Mouse (Mus musculus) liver, embryonic 15.5 days (tissue): Measurements from ENCODE around the gene Pid1. TPM values are rescaled to one million over a fixed set of nuclear protein-coding genes. Genes with fewer than 3 reads are reported as not detected.

Experiments
- ATAC-seq: fragments of 200-750 bp; cut with Nextera tagmentation; 2 replicates; pipeline ENCODE4 v1.8.0; 2017; ENCODE audit warnings: moderate number of reproducible peaks, mild to moderate bottlenecking, moderate library complexity; ENCODE audit not compliant: insufficient read depth
- H3K27ac ChIP-seq: fragments of 300-500 bp; sonication (generic); replicated peaks from 2 replicates; pipeline ENCODE4 v1.5.1; 2015; ENCODE audit warnings: mild to moderate bottlenecking, inconsistent platforms
- H3K27me3 ChIP-seq: fragments of 300-500 bp; sonication (generic); 2 replicates; pipeline ENCODE4 v1.6.1; 2015; ENCODE audit warnings: mild to moderate bottlenecking, inconsistent platforms
- H3K36me3 ChIP-seq: fragments of 300-500 bp; sonication (generic); replicated peaks from 2 replicates; pipeline ENCODE4 v1.6.1; 2015; ENCODE audit warnings: moderate library complexity, mild to moderate bottlenecking, inconsistent platforms
- H3K4me1 ChIP-seq: fragments of 300-500 bp; sonication (generic); replicated peaks from 2 replicates; pipeline ENCODE4 v1.6.1; 2015; ENCODE audit warnings: inconsistent platforms
- H3K4me2 ChIP-seq: fragments of 300-500 bp; sonication (generic); 2 replicates; pipeline ENCODE4 v1.6.1; 2015; ENCODE audit warnings: moderate library complexity, mild to moderate bottlenecking, inconsistent platforms
- H3K4me3 ChIP-seq: fragments of 300-500 bp; sonication (generic); replicated peaks from 2 replicates; pipeline ENCODE4 v1.5.1; 2015; ENCODE audit warnings: mild to moderate bottlenecking, inconsistent platforms
- H3K9ac ChIP-seq: fragments of 300-500 bp; sonication (generic); 2 replicates; pipeline ENCODE4 v1.6.1; 2015; ENCODE audit warnings: moderate library complexity, mild to moderate bottlenecking, inconsistent platforms
- H3K9me3 ChIP-seq: fragments of 300-500 bp; sonication (generic); replicated peaks from 2 replicates; pipeline ENCODE4 v1.6.1; 2016; ENCODE audit warnings: inconsistent platforms
- WGBS: fragments of 180-500 bp; shearing (Covaris S2); methylation state at CpG from one replicate; pipeline ENCODE4 v1.1.7; 2015; ENCODE audit warnings: mixed read lengths; ENCODE audit not compliant: insufficient replicate concordance; 5-methylcytosine and 5-hydroxymethylcytosine counted together
- polyA plus RNA-seq: library from polyadenylated mRNA; unstranded; fragments of >200 nt; fragmentation: Nextera tagmentation; extraction: Ambion mirVana; gene quantifications from 2 replicates; pipeline ENCODE4 v1.2.1, GENCODE M21; 2015

Gene Pid1
- polyA plus RNA-seq, 1 experiment from 2014 or later: 19.9 TPM

- no peak overlapping the region for H3K4me2 ChIP-seq
- H3K9ac ChIP-seq: no peak overlapping the region
- WGBS: 35% methylated on average over 3 of the region's 3 CpGs
- no peaks in the 10 kb centered on the region for H3K36me3 ChIP-seq
- H3K4me3 ChIP-seq: no peak overlapping the region
- no peaks in the 10 kb centered on the region for H3K9me3 ChIP-seq
- ATAC-seq: no peak
- no peaks in the 10 kb centered on the region for H3K4me1 ChIP-seq
- H3K27me3 ChIP-seq: no peaks in the 10 kb centered on the region
- H3K27ac ChIP-seq: no peak overlapping the region
Measured at GRCm38 (mm10) chr1:84302788-84303187, 61.2 kb downstream of the Pid1 start.

DNA sequence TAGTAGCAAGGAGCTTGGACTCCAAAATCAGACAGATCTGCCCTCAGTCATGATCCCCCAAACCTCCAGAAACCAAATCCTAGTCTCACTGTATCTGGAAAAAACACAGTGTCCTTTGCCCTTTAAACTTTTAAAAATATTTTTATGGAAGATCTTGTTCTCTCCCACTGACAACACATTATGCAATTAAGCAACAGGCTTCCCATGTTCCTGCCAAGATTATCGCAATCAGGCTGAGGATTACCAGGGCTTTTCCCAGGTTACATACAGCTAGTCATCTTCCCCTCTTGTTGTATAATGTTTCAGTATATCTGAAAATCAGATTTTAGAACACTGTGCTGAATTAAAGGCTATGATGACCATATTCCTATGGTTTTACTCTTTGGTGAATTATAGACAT, 64.3 kb downstream of the Pid1 start:
- no peaks in the 10 kb centered on the region for H3K36me3 ChIP-seq
- H3K9ac ChIP-seq: no peak overlapping the region
- ATAC-seq: no peak
- H3K4me1 ChIP-seq: no peaks in the 10 kb centered on the region
- no peak overlapping the region for H3K4me3 ChIP-seq
- no peak overlapping the region for H3K4me2 ChIP-seq
- WGBS: 80% methylated on average over 1 of the region's 1 CpGs
- no peaks in the 10 kb centered on the region for H3K27me3 ChIP-seq
- no peak overlapping the region for H3K27ac ChIP-seq
- H3K9me3 ChIP-seq: no peaks in the 10 kb centered on the region

DNA sequence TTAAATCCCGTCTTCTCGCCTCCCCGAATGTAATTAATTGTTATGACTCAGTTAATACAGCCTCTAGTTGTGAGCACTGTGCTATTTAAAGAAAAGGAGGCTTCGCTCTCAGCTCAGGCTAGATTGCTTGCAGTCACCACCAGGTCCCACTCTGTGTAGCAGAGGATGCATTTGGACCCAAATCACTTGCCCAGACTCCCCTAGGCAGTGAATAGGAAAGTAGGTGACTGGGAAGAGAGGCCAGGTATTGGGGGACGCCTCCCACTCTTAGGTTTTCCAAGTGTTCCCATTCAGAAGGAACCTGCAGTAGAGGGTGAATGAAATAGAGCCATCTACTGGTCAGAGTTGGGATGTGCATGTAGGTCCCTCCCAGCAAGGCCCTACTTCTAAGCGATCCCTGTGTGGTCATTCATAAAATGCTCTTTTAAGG, 77.3 kb downstream of the Pid1 start:
- no peaks in the 10 kb centered on the region for H3K9me3 ChIP-seq
- no peak overlapping the region for H3K27ac ChIP-seq
- no peaks in the 10 kb centered on the region for H3K36me3 ChIP-seq
- 0 out of 2 replicates have a peak, but pooled peaks cover 5% of the 10 kb centered on the region for H3K4me1 ChIP-seq
- H3K27me3 ChIP-seq: peaks cover 8% of the 10 kb centered on the region; the same call in 1 of the 2 replicates
- no peak overlapping the region for H3K4me3 ChIP-seq
- H3K4me2 ChIP-seq: no peak overlapping the region
- WGBS: 28% methylated on average over 6 of the region's 6 CpGs
- no peak overlapping the region for H3K9ac ChIP-seq
- ATAC-seq: no peak

DNA sequence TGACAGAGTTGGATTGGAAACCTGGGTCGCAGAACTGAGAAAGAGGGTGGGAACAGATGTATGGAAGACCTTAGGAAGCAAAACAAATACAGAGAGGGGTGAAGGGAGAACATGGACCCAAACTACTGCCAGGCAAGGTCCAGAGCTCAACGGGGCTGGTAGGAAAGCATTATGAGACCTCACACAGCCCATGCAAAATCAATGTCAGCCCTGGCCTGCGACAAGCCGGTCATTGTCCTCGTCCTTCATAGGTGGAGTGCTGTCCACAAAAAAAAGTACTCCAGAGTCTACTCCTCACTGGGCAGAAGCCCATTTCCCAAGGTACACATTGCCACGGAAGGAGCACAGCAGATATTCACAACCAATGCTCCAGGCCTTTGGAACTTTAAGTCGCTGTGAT, 78.4 kb downstream of the Pid1 start:
- Histone ChIP-seq H3K4me2 (no peak overlapping the region), H3K9me3 (no peaks in the 10 kb centered on the region), H3K27me3 (peaks cover 8% of the 10 kb centered on the region; the same call in 1 of the 2 replicates), H3K9ac (no peak overlapping the region), H3K4me1 (0 out of 2 replicates have a peak, but pooled peaks cover 5% of the 10 kb centered on the region), H3K4me3 (no peak overlapping the region), H3K36me3 (no peaks in the 10 kb centered on the region), H3K27ac (no peak overlapping the region)
- WGBS: 55% methylated on average over 7 of the region's 7 CpGs
- ATAC-seq: no peak

GRCm38 (mm10) chr1:84284293-84285068, 79.5 kb downstream of the Pid1 start:
- 2% methylated on average over 53 of the region's 53 CpGs for whole genome bisulfite sequencing
- no peaks in the 10 kb centered on the region for H3K36me3 ChIP-seq
- peak; percentile 68 for ATAC-seq
- H3K9me3 ChIP-seq: no peaks in the 10 kb centered on the region
- H3K4me1 ChIP-seq: 0 out of 2 replicates have a peak, but pooled peaks cover 5% of the 10 kb centered on the region
- H3K4me3 ChIP-seq: peak overlapping the region; percentile 57
- 0 out of 2 replicates have a peak overlapping the region, but pooled peaks have one; percentile 6 for H3K27ac ChIP-seq
- H3K27me3 ChIP-seq: peaks cover 8% of the 10 kb centered on the region; the same call in 1 of the 2 replicates
- no peak overlapping the region for H3K9ac ChIP-seq
- peak overlapping the region; percentile 56 for H3K4me2 ChIP-seq

DNA sequence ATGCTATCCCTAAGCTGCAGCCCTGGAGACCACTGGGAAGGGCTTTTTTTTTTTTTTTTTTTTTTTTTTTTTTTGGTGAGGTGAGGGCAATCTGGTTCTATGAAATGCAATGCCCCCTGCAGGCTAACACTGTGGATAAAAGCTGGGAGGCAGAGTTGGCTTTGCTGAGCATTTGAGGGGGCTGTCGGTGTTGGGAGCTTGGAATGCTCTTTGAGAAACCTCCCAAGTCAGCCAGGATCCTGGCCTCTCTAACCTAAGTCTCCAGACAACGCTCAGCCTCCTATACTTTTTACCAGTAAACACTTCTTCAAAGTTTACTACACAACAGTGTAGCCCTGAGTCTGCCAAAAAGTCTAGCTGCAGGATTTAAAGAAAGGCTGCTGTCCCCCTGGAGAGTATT, 80.9 kb downstream of the Pid1 start:
- peak overlapping the region; percentile 56 for H3K4me2 ChIP-seq
- H3K36me3 ChIP-seq: no peaks in the 10 kb centered on the region
- peak overlapping the region; percentile 57 for H3K4me3 ChIP-seq
- H3K9me3 ChIP-seq: no peaks in the 10 kb centered on the region
- peaks cover 8% of the 10 kb centered on the region; the same call in 1 of the 2 replicates for H3K27me3 ChIP-seq
- no peak overlapping the region for H3K9ac ChIP-seq
- no peak overlapping the region for H3K27ac ChIP-seq
- ATAC-seq: no peak
- whole genome bisulfite sequencing: 8% methylated on average over 2 of the region's 2 CpGs
- 0 out of 2 replicates have a peak, but pooled peaks cover 5% of the 10 kb centered on the region for H3K4me1 ChIP-seq

- H3K36me3 ChIP-seq: no peaks in the 10 kb centered on the region
- H3K9ac ChIP-seq: no peak overlapping the region
- H3K4me1 ChIP-seq: 0 out of 2 replicates have a peak, but pooled peaks cover 1% of the 10 kb centered on the region
- H3K4me2 ChIP-seq: no peak overlapping the region
- H3K27ac ChIP-seq: no peak overlapping the region
- peaks cover 8% of the 10 kb centered on the region; the same call in 1 of the 2 replicates for H3K27me3 ChIP-seq
- ATAC-seq: no peak
- 73% methylated on average over 3 of the region's 3 CpGs for WGBS
- no peak overlapping the region for H3K4me3 ChIP-seq
- no peaks in the 10 kb centered on the region for H3K9me3 ChIP-seq
Measured at GRCm38 (mm10) chr1:84280171-84280570, 83.8 kb downstream of the Pid1 start.

DNA sequence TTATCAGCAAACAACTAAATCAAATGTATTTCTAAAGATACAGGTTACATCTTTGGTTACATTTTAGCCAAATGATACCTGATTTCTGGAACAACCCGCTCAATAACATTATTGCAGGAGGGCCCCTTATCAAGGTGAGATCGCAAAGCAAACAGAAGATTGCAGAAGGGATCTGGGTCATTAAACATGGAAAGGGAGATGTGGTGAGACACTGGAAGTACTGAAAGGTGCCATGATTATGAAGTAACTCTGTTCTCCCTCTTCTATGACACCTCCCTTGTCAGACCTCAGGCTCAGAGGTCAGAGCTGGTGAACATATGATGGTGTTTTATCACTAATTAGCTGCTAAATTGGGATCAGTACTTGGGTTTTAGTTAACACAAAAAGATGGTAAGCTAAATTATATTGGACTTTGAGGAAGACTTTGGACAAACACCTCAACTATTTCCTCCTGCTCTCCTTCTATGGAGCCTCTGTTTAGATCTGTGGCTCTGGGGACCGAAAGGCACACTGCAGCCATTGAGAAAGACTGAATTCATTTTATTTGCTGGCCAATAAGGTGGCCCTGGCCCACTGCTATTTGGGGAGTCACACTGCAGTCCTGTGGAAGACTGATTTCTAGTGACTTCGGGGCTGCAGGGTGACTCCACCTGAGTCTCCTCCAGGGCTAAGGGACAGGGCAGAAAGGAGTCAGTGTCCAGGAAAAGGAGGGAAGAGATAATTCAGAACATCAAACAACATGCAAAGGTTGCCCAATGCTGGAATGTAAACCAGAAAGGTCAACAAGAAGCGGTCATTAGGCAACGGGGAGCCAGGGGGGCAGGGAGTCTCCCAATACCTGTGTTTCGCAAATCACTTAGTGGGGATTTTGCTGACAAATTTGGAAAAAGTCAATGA, 85.4 kb downstream of the Pid1 start:
- no peak overlapping the region for H3K9ac ChIP-seq

DNA sequence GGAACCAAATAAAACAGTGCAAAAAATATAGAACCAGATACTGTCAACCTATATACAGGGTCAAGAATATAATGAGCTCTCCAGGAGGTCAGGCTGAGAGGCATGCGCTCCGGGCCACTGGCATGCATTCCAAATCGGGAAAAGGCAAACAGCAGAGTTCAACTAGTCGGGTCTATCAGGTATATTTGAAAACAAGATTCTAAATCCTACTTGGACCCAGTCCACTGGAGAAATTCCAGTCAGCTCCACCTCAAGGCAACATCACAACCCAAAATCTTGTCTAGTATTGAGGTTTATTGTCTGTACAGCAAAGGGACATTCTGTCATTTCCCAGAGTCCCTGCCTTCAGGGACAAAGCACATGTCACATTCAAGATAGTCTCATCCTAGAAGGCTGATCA, 91.0 kb downstream of the Pid1 start:
- no peak overlapping the region for H3K4me2 ChIP-seq
- no peak overlapping the region for H3K27ac ChIP-seq
- no peaks in the 10 kb centered on the region for H3K9me3 ChIP-seq
- no peak overlapping the region for H3K9ac ChIP-seq
- no peaks in the 10 kb centered on the region; the same call in 1 of the 2 replicates for H3K4me1 ChIP-seq
- no peaks in the 10 kb centered on the region for H3K36me3 ChIP-seq
- H3K27me3 ChIP-seq: no peaks in the 10 kb centered on the region
- 50% methylated on average over 4 of the region's 4 CpGs for WGBS
- no peak overlapping the region for H3K4me3 ChIP-seq
- no peak for ATAC-seq

More for the DNA sequence above, 85.4 kb downstream of the Pid1 start:
- ATAC-seq: peak; percentile 77
- WGBS: 62% methylated on average over 7 of the region's 7 CpGs
- no peaks in the 10 kb centered on the region for H3K27me3 ChIP-seq
- peak overlapping the region; percentile 30; the same call in 1 of the 2 replicates for H3K4me2 ChIP-seq
- H3K4me1 ChIP-seq: no peaks in the 10 kb centered on the region
- H3K27ac ChIP-seq: peak overlapping the region; percentile 77
- no peak overlapping the region for H3K4me3 ChIP-seq
- no peaks in the 10 kb centered on the region for H3K9me3 ChIP-seq
- no peaks in the 10 kb centered on the region for H3K36me3 ChIP-seq

DNA sequence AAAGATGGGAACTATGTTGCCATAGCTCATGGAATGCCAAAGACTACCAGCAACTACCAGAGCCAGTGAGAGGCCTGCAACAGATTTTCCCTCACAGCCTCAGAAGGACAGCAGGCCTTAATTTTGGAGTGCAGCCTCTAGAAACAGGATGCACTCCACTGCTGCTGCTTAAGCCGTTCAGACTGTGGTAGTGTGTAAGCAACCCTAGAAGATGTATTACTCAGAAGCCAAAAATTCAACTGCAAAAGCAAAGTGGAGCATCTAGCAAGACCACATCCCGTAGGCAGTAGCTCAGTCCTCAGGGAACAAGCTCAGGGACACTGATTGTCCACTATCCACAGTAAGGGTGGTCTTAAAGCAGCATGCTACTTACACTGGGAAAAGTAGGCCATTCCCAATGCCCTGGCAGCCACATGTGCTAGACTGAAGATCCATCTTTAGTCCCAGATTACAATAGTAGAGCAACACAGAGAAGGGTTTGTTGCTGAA, 92.2 kb downstream of the Pid1 start:
- H3K27ac ChIP-seq: no peak overlapping the region
- 52% methylated on average over 2 of the region's 2 CpGs for WGBS
- H3K36me3 ChIP-seq: no peaks in the 10 kb centered on the region

DNA sequence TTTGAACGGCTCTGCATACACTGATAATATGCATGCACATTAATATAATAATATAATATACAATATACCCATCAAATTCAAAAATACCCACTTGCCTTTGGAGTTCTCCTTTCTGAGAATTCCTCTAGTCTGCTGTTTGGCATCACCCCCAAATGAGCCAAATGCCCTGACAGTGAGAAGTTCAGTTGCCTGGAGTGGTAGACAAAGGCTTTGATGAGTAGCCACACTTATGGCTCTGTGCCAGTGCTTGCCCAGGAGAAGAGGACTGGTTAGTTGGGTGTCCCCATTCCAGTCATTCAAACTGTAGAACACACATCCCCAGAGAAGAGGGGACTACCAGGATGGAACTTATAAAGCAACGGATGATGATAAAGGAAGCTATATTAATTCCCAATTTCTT, 106.3 kb downstream of the Pid1 start:
- WGBS: 67% methylated on average over 2 of the region's 2 CpGs
- H3K9me3 ChIP-seq: no peaks in the 10 kb centered on the region
- no peaks in the 10 kb centered on the region for H3K27me3 ChIP-seq
- no peak overlapping the region for H3K4me2 ChIP-seq
- no peaks in the 10 kb centered on the region for H3K4me1 ChIP-seq
- no peak for ATAC-seq
- no peaks in the 10 kb centered on the region for H3K36me3 ChIP-seq
- no peak overlapping the region for H3K4me3 ChIP-seq
- H3K27ac ChIP-seq: no peak overlapping the region
- H3K9ac ChIP-seq: no peak overlapping the region

More for the DNA sequence above, 92.2 kb downstream of the Pid1 start:
- no peaks in the 10 kb centered on the region; the same call in 1 of the 2 replicates for H3K4me1 ChIP-seq
- H3K9me3 ChIP-seq: no peaks in the 10 kb centered on the region
- H3K4me3 ChIP-seq: no peak overlapping the region
- no peak for ATAC-seq
- H3K27me3 ChIP-seq: no peaks in the 10 kb centered on the region
- no peak overlapping the region for H3K4me2 ChIP-seq
- no peak overlapping the region for H3K9ac ChIP-seq
